Mouse (Mus musculus) liver, postnatal 0 days (tissue): ENCODE measurements around the gene Ift122.

Source experiments
- CTCF ChIP-seq: sonication (generic); IDR thresholded peaks from 2 replicates; pipeline ENCODE4 v1.5.1; 2016; ENCODE audit warnings: antibody characterized with exemption, low read depth
- EP300 ChIP-seq: IDR thresholded peaks from 2 replicates; pipeline ENCODE4 v1.6.1; 2016; ENCODE audit warnings: antibody characterized with exemption, low read depth, mild to moderate bottlenecking

GRCm38 (mm10) chr6:115804432-115805192, 48.7 kb upstream of the Ift122 start:
- no peak for TF ChIP-seq EP300
- no peak for TF ChIP-seq CTCF
